Mouse (Mus musculus): Measurements from ENCODE around the gene Mcoln2. TPM values are rescaled to one million over a fixed set of nuclear protein-coding genes. Genes with fewer than 3 reads are reported as not detected.
A peak's percentile ranks its signal among the peaks of the same experiment; 100 is the strongest.
"Not testable (repeated sequence)": the region's sequence is repeated elsewhere in the genome, so short reads cannot be mapped to it uniquely, and the experiment has no call there.

Gene Mcoln2
- total RNA-seq, 2 experiments from 2014 or later: 0.36 to 0.74 TPM

GRCm38 (mm10) chr3:146189933-146190332 is 40.3 kb downstream of the Mcoln2 start:
- DNase-seq: no peak

GRCm38 (mm10) chr3:146192507-146192906 is 42.9 kb downstream of the Mcoln2 start:
- no peak for DNase-seq

GRCm38 (mm10) chr3:146195153-146195552 is 45.5 kb downstream of the Mcoln2 start:
- DNase-seq: no peak

GRCm38 (mm10) chr3:146196301-146196700 is 46.7 kb downstream of the Mcoln2 start:
- no peak for DNase-seq

GRCm38 (mm10) chr3:146196780-146197743 is 47.4 kb downstream of the Mcoln2 start:
- peak; percentile 60 for DNase-seq

GRCm38 (mm10) chr3:146197785-146198184 is 48.2 kb downstream of the Mcoln2 start:
- peak; percentile 20 for DNase-seq

GRCm38 (mm10) chr3:146198803-146199481 is 49.3 kb downstream of the Mcoln2 start:
- DNase-seq: no peak

- DNase-seq: no peak
Measured at GRCm38 (mm10) chr3:146199486-146199885, 49.9 kb downstream of the Mcoln2 start.

GRCm38 (mm10) chr3:146204375-146204774 is 54.7 kb downstream of the Mcoln2 start:
- no peak for DNase-seq

GRCm38 (mm10) chr3:146205305-146205704 is 55.7 kb downstream of the Mcoln2 start:
- peak; percentile 22 for DNase-seq

GRCm38 (mm10) chr3:146206635-146207034 is 57.0 kb downstream of the Mcoln2 start:
- DNase-seq: no peak

GRCm38 (mm10) chr3:146207440-146207839 is 57.8 kb downstream of the Mcoln2 start:
- DNase-seq: no peak

- DNase-seq: not testable (repeated sequence)
Measured at GRCm38 (mm10) chr3:146209759-146210158, 60.1 kb downstream of the Mcoln2 start.

GRCm38 (mm10) chr3:146211141-146211747 is 61.6 kb downstream of the Mcoln2 start:
- no peak for DNase-seq

GRCm38 (mm10) chr3:146211964-146212363 is 62.3 kb downstream of the Mcoln2 start:
- no peak for DNase-seq

GRCm38 (mm10) chr3:146213336-146213735 is 63.7 kb downstream of the Mcoln2 start:
- no peak for DNase-seq

GRCm38 (mm10) chr3:146216561-146216960 is 66.9 kb downstream of the Mcoln2 start:
- no peak for DNase-seq

- peak; percentile 90 for DNase-seq
Measured at GRCm38 (mm10) chr3:146220776-146221486, 71.3 kb downstream of the Mcoln2 start, which contains the start of gene Lpar3. Gene Lpar3 (plus strand): TSS chr3:146220963.

GRCm38 (mm10) chr3:146224271-146224670 is 74.6 kb downstream of the Mcoln2 start:
- DNase-seq: no peak

GRCm38 (mm10) chr3:146225061-146225761 is 75.6 kb downstream of the Mcoln2 start:
- DNase-seq: no peak

GRCm38 (mm10) chr3:146227427-146227826 is 77.8 kb downstream of the Mcoln2 start:
- DNase-seq: no peak

Data from heart, postnatal 4 days (tissue).